Mouse (Mus musculus): ENCODE data around the gene Pdgfc.

- TF ChIP-seq TAL1 (IDR thresholded peaks at IDR 0.05; ENCODE audit: low read length) = no peak
- TF ChIP-seq GATA1 (IDR thresholded peaks at IDR 0.05; ENCODE audit: low read length) = no peak
These were observed 161.4 kb downstream of the Pdgfc start for GRCm38 (mm10) chr3:81197644-81198043.

Data from erythroblast, embryonic 14.5 days (primary cell).